ENCODE assay signal across 9 mouse cellular contexts in the genomic region with DNA sequence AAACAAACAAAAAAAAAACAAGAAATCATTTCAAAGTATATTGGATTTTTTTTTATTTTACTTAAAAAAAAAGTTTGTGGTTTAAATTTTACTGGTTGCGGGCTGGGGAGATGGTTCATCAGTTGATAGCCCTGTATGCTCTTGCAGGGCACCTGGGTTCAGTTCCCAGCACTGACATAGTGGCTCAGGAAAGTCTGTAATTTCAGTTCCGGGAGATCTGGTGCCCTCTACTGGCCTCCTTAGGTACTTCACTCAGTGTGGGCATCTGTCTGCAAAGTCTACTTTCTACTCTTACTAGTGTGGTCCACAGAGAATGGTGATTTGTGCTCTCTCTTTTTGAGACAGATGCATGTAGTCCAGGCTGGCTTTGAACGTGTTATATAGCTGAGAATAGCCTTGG. TPM values are rescaled to one million over a fixed set of nuclear protein-coding genes. Genes with fewer than 3 reads are reported as not detected.
DNase-seq lines count a peak whose midpoint lies in the region; ATAC-seq lines count a peak whose summit lies in the region.
"Had no signal": no experiment of that assay in that cellular context is flagged by ENCODE, and none has a peak within 500 bp of the region (broad histone marks: within the 10 kb centered on the region; RNA-seq: fewer than 3 reads in every experiment).

No protein-coding gene starts in this region.

- H3K4me2 ChIP-seq in forebrain, embryonic 13.5 days, result no peak overlapping the region
- H3K4me2 ChIP-seq: embryonic facial prominence, embryonic 15.5 days had no signal

- peaks cover 14% of the 10 kb centered on the region for H3K9me3 ChIP-seq in forebrain, embryonic 13.5 days (replicated peaks)
- H3K9me3 ChIP-seq: embryonic facial prominence, embryonic 15.5 days had no signal

- DNase-seq in kidney, adult 18-20 months, result peak; percentile 32
- DNase-seq in kidney, adult 11 months, result no peak
- DNase-seq in ZHBTc4 (ENCODE audit: low read depth, low spot score), result peak; percentile 83
- DNase-seq in urinary bladder, postnatal 14 days (ENCODE audit: low spot score), result no peak
- DNase-seq in adrenal gland, postnatal 25 days, result no peak

- no peak overlapping the region for H3K9ac ChIP-seq in forebrain, embryonic 13.5 days
- H3K9ac ChIP-seq: embryonic facial prominence, embryonic 15.5 days had no signal

- 88% methylated on average over 3 of the region's 3 CpGs for WGBS in forebrain, embryonic 13.5 days

- H3K27ac ChIP-seq in forebrain, embryonic 13.5 days, result no peak overlapping the region
- H3K27ac ChIP-seq: embryonic facial prominence, embryonic 15.5 days had no signal

- H3K4me1 ChIP-seq in forebrain, embryonic 13.5 days, result 0 out of 2 replicates have a peak, but pooled peaks cover 5% of the 10 kb centered on the region

- H3K27me3 ChIP-seq in forebrain, embryonic 13.5 days, result 0 out of 2 replicates have a peak, but pooled peaks cover 3% of the 10 kb centered on the region
- H3K27me3 ChIP-seq: embryonic facial prominence, embryonic 15.5 days had no signal

- H3K4me3 ChIP-seq in forebrain, embryonic 13.5 days, result no peak overlapping the region
- H3K4me3 ChIP-seq: embryonic facial prominence, embryonic 15.5 days had no signal

- peak; percentile 45 for ATAC-seq in CD4-positive, CD25-positive, alpha-beta regulatory T cell, adult 4 months
- ATAC-seq in megakaryocyte, adult 5-6 weeks (ENCODE audit: poor library complexity, severe bottlenecking), result peak; percentile 66
- no peak for ATAC-seq in forebrain, embryonic 13.5 days

- H3K36me3 ChIP-seq in forebrain, embryonic 13.5 days (ENCODE audit: poor library complexity, severe bottlenecking), result peaks cover 10% of the 10 kb centered on the region; the same call in 1 of the 2 replicates
- H3K36me3 ChIP-seq: embryonic facial prominence, embryonic 15.5 days had no signal

RNA-seq across cellular contexts. Expression of a gene that starts 7.4 kb away (rescaled TPM):
- polyA plus RNA-seq in CD4-positive, CD25-positive, alpha-beta regulatory T cell, adult 4 months (2017; shearing (Covaris generic)), result 1 to 10 TPM; 1.5 to 6.2 TPM
- 0.20 TPM in 1 of 2 replicates, not detected in the other for total RNA-seq in megakaryocyte, adult 5-6 weeks (2015)
- total RNA-seq in megakaryocyte, adult 5-6 weeks (2017), result 0.12 and 1.0 TPM in 2 replicates
- 1.9 and 3.2 TPM in 2 replicates for total RNA-seq in adrenal gland, postnatal 25 days (2021)
- polyA plus RNA-seq in forebrain, embryonic 13.5 days (2015; fragmentation: Nextera tagmentation; extraction: Ambion mirVana), result 164 and 177 TPM in 2 replicates

RNA-seq across cellular contexts. Expression of a gene that starts 12.9 kb away (rescaled TPM):
- 10 to 100 TPM in 1 of 2 experiments, 1 to 10 TPM in 1; 8.9 to 10.7 TPM for polyA plus RNA-seq in CD4-positive, CD25-positive, alpha-beta regulatory T cell, adult 4 months (2017; shearing (Covaris generic))
- total RNA-seq in megakaryocyte, adult 5-6 weeks (2015), result 23.2 and 25.0 TPM in 2 replicates
- total RNA-seq in megakaryocyte, adult 5-6 weeks (2017), result 20.0 and 22.0 TPM in 2 replicates
- 70.3 and 73.5 TPM in 2 replicates for total RNA-seq in adrenal gland, postnatal 25 days (2021)
- 49.7 and 49.9 TPM in 2 replicates for polyA plus RNA-seq in forebrain, embryonic 13.5 days (2015; fragmentation: Nextera tagmentation; extraction: Ambion mirVana)

Comparison
In these comparisons a context has a peak if more than half of its experiments do, and no peak if none do; other contexts are left out.
1. DNase-seq: peak in kidney, adult 18-20 months (single experiment) and ZHBTc4 (single experiment); none in kidney, adult 11 months (single experiment), urinary bladder, postnatal 14 days (single experiment) and adrenal gland, postnatal 25 days (single experiment).